ENCODE assay signal across 19 mouse cellular contexts in the genomic region with DNA sequence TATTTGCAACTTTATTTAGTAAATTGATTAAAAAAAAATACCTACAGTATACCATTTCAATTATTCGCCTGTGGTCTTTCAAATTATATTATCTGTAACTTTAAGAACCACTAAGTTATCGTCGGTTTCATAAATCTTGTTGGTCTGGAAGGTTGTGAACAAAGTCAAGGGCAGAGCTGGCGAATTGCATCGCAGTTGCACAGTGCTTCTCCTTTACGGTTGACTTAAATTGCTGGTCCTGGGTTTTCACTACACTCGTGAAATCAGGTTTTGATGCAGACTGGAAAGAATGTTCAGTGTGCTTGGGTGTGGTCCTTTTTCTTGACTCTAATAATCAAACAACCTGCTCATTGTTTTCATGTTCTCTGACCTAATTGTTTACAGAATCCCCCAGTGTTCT.
"Had no signal": no experiment of that assay in that cellular context is flagged by ENCODE, and none has a peak within 500 bp of the region (broad histone marks: within the 10 kb centered on the region; RNA-seq: fewer than 3 reads in every experiment).

No protein-coding gene starts in this region.

- H3K27me3 ChIP-seq: kidney, embryonic 15.5 days; liver, embryonic 13.5 days; midbrain, embryonic 12.5 days; neural tube, embryonic 13.5 days had no signal

- H3K4me2 ChIP-seq: kidney, embryonic 15.5 days; liver, embryonic 13.5 days; midbrain, embryonic 12.5 days; neural tube, embryonic 13.5 days had no signal

- H3K9ac ChIP-seq: kidney, embryonic 15.5 days; liver, embryonic 13.5 days; midbrain, embryonic 12.5 days; neural tube, embryonic 13.5 days had no signal

- H3K9me3 ChIP-seq: kidney, embryonic 15.5 days; liver, embryonic 13.5 days; midbrain, embryonic 12.5 days; neural tube, embryonic 13.5 days had no signal

- ATAC-seq: midbrain, embryonic 16.5 days had no signal

- H3K4me1 ChIP-seq: kidney, embryonic 15.5 days; liver, embryonic 13.5 days; midbrain, embryonic 12.5 days; neural tube, embryonic 13.5 days had no signal

- H3K27ac ChIP-seq: kidney, embryonic 15.5 days; left cerebral cortex, adult 2 months; liver, embryonic 13.5 days; macrophage; midbrain, embryonic 12.5 days; neural tube, embryonic 13.5 days; stomach, postnatal 0 days had no signal

- H3K36me3 ChIP-seq: kidney, embryonic 15.5 days; liver, embryonic 13.5 days; midbrain, embryonic 12.5 days; neural tube, embryonic 13.5 days had no signal

- H3K4me3 ChIP-seq: kidney, embryonic 15.5 days; left cerebral cortex, adult 2 months; liver, embryonic 13.5 days; midbrain, embryonic 12.5 days; myocyte; neural tube, embryonic 13.5 days had no signal

- DNase-seq: kidney, adult 8-10 months; kidney, postnatal 10 days; kidney, postnatal 36 days; layer of hippocampus, postnatal 36 days; liver, embryonic 13.5 days; lung, adult 2 months; retina, postnatal 1 day; right cerebral cortex, postnatal 25 days; thymus, adult 2 months; thymus, postnatal 14 days; thymus, postnatal 4 days had no signal
